Comparison of ENCODE assay signal across 8 mouse cellular contexts in genomic region chr14:111677361-111678070, GRCm38 (mm10). TPM values are rescaled to one million over a fixed set of nuclear protein-coding genes. Genes with fewer than 3 reads are reported as not detected.
DNase-seq lines count a peak whose midpoint lies in the region; ATAC-seq and TF ChIP-seq lines count a peak whose summit lies in the region.

No protein-coding gene starts in this region.

- no peaks in the 10 kb centered on the region for H3K36me3 ChIP-seq in embryonic facial prominence, embryonic 13.5 days
- H3K36me3 ChIP-seq in intestine, embryonic 15.5 days, result no peaks in the 10 kb centered on the region

- DNase-seq in layer of hippocampus, adult 2 months (ENCODE audit: low spot score in 2 of 2), result no peak
- DNase-seq in layer of hippocampus, adult 11-12 months (ENCODE audit: low spot score), result no peak
- DNase-seq in retina, embryonic 14.5 days (ENCODE audit: low spot score), result peak; percentile 34
- no peak for DNase-seq in ovary, postnatal 36 days (ENCODE audit: low spot score)
- no peak for DNase-seq in urinary bladder, adult 2 months (ENCODE audit: low spot score)

- no peak for TF ChIP-seq CTCF in layer of hippocampus, adult 2 months (conservative IDR thresholded peaks at IDR 0.05)

- WGBS in embryonic facial prominence, embryonic 13.5 days, result 6% methylated on average over 17 of the region's 17 CpGs
- WGBS in intestine, embryonic 15.5 days, result 7% methylated on average over 17 of the region's 17 CpGs

- ATAC-seq in embryonic facial prominence, embryonic 13.5 days (ENCODE audit: insufficient number of reproducible peaks, insufficient read depth, low FRiP score, low TSS enrichment, low read depth), result no peak
- no peak for ATAC-seq in intestine, embryonic 15.5 days
- ATAC-seq in inflammation-experienced regulatory T-cells, adult 6 months, result no peak

- H3K4me3 ChIP-seq in layer of hippocampus, adult 2 months, result peak overlapping the region; percentile 88
- peak overlapping the region; percentile 66 for H3K4me3 ChIP-seq in embryonic facial prominence, embryonic 13.5 days
- H3K4me3 ChIP-seq in intestine, embryonic 15.5 days (replicated peaks), result peak overlapping the region; percentile 64

- no peaks in the 10 kb centered on the region for H3K9me3 ChIP-seq in embryonic facial prominence, embryonic 13.5 days
- no peaks in the 10 kb centered on the region for H3K9me3 ChIP-seq in intestine, embryonic 15.5 days

- peaks cover 56% of the 10 kb centered on the region for H3K27me3 ChIP-seq in embryonic facial prominence, embryonic 13.5 days
- H3K27me3 ChIP-seq in intestine, embryonic 15.5 days (replicated peaks), result peaks cover 27% of the 10 kb centered on the region

- H3K9ac ChIP-seq in embryonic facial prominence, embryonic 13.5 days, result peak overlapping the region; percentile 49; the same call in 1 of the 2 replicates
- H3K9ac ChIP-seq in intestine, embryonic 15.5 days, result no peak overlapping the region

- H3K4me2 ChIP-seq in embryonic facial prominence, embryonic 13.5 days, result peak overlapping the region; percentile 96
- H3K4me2 ChIP-seq in intestine, embryonic 15.5 days (replicated peaks), result peak overlapping the region; percentile 97

- peak overlapping the region; percentile 99 for H3K27ac ChIP-seq in layer of hippocampus, adult 2 months
- H3K27ac ChIP-seq in embryonic facial prominence, embryonic 13.5 days, result no peak overlapping the region
- H3K27ac ChIP-seq in intestine, embryonic 15.5 days, result no peak overlapping the region

- H3K4me1 ChIP-seq in embryonic facial prominence, embryonic 13.5 days, result peaks cover 20% of the 10 kb centered on the region
- peaks cover 13% of the 10 kb centered on the region; the same call in 1 of the 2 replicates for H3K4me1 ChIP-seq in intestine, embryonic 15.5 days (replicated peaks)

RNA-seq across cellular contexts. Expression of gene Slitrk5, which starts 2.6 kb away (rescaled TPM):
- total RNA-seq in layer of hippocampus, adult 2 months (2021), result 100 to 1,000 TPM; 107 to 111 TPM
- 4.6 and 5.7 TPM in 2 replicates for polyA plus RNA-seq in embryonic facial prominence, embryonic 13.5 days (2015; fragmentation: Nextera tagmentation; extraction: Ambion mirVana)
- 2.7 and 3.4 TPM in 2 replicates for polyA plus RNA-seq in intestine, embryonic 15.5 days (2015; fragmentation: Nextera tagmentation; extraction: Ambion mirVana)
- 0.70 and 0.93 TPM in 2 replicates for polyA plus RNA-seq in urinary bladder, adult 2 months (2012; rRNA removed)
- not detected for polyA plus RNA-seq in inflammation-experienced regulatory T-cells, adult 6 months (2017; shearing (Covaris generic))
